Mouse (Mus musculus) frontal cortex, postnatal 10 days (tissue): ENCODE data around the gene Eif2b3.
A peak's percentile ranks its signal among the peaks of the same experiment; 100 is the strongest.

Source experiments
- DNase-seq, 2 experiments: peaks; one replicate each; pipeline ENCODE4 v3.0.0; 2022; ENCODE audit warnings: low spot score in 2 of 2, mixed read lengths in 1 of 2

Eif2b3 gene

DNA sequence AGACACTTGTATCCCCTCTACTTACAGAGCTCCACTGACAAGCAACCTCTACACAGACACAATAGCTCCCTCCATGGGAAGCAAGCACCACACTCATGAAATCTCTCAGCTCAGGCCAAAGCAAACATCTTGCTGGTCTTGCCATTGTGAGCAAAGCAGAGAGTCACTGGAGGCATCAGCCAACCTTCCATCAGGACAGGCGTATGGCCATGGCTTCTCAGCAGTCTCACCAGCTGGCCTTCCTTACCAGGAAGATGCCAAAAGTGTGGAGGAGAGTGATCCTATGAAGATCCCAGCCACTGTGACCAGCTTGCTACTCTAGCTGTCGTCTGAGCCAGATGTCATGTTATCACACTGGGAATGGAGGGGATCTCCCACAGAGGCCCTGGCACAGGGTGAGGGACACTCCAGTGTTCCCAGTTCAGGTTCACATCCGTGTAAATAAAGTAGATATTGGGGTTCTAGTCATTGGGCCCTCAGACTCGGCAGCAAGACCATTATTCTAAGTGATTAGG is 4.2 kb upstream of the Eif2b3 start:
- DNase-seq = no peak

DNA sequence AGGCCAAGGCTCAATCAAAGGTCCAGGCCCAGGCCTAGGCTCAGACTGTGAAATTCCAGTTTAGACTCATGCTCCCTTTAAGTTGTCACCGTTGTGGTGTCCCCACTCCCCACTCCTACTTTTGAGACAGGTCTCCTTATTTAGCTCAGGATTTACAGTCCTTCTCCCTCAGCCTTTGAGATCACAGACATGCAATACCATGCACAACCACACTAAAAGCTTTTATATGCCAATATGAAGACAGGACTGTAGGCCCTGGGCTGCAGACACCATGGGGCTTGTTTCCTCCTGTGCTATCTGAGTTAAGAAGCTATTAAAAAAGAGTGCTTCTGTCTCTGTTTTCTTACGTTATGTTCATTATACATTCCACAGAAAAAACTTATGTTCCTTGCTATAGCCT is 1.5 kb upstream of the Eif2b3 start:
- no peak for DNase-seq

DNA sequence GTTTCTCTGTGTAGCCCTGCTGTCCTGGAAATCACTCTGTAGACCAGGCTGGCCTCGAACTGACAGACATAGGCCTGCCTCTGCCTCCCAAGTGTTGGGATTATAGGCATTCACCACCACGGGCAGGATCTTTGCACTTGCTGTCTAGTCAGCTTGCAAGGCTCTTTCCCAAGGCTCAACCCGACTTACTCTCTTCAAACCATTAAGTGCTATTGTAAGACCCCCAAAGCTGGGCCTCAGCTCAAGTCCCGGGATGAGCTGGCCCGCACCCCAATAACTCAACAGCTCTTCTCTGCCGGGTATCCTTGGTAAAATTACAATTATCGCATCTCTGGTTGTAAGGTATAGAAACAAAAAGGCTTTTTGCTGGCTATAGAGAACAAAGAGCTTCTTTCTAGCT is 875 bp upstream of the Eif2b3 start:
- no peak for DNase-seq

DNA sequence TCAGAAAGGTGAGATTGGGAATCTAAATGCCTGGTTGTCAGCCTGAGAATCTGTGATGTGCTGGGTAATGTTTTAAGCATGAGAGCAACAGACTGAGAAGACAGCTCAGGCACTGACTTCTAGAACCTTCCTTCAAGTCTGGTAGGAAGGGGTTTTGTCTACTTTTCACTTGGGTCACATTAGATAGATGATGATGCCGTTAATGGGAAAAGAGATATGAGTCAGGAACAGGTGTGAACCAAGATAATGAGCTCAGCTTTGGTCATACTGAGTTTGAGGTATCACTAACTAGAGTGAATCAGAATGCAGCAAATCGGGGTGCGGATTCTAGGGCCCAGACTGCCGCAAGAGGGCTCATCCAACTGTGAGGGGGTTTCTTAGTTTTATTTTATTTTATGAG is 4.3 kb downstream of the Eif2b3 start:
- DNase-seq = no peak

DNA sequence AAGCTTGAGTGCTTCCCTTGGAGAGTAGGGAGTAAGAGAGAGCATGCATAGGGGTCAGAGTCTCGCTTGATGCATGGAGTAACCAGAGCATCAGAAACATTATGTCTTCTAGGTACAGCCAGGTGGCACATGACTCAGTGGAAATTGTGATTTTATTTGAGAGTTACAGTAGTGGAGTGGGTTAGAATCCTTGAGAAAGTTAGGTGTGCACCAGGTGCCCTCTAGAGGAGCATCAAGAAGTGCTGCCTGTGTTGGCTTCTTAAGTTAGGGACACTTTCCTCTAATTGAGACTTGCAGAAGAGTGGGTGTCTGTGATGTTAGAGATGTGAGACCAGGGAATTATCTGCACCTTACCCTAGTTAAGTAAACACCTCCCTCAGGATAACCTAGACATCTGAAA is 11.9 kb downstream of the Eif2b3 start:
- no peak for DNase-seq

DNA sequence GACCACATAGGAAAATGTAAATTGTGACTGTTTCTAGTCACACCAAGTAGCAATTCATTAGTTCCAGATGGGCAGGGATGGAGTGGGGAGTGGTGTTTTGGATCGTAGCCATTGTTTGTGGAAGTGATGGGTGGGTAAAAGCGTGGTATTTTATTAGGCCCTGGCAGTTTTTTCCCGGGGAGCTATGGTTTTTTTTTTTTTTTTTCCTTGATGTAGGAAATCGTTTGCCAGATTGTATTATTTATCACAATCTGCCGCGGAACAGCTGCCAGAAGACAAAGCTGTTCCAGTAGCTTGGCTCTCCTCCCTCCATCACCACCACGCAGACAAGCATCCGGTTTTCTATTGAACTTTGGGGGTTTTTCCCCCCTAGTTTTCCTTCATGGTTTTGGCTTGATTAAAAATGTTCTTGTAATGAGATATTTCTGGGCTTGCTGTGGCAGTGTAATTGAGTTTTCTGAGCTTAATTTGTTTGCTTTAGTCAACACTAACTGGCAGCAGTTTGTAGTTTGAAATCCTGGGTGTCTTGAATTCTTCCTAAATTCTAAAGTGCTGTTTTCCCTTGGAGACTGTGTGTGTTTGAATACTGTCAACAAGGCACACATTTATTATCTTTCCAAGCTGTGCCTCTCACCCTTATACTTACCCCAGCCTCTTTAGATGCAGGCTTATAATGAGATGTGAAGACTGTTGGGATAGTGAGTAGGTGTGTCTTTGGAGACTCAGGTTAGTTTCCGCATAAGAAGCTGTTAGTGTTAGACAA is 20.9 kb downstream of the Eif2b3 start:
- DNase-seq = peak in 1 of 2 experiments; percentile 21

DNA sequence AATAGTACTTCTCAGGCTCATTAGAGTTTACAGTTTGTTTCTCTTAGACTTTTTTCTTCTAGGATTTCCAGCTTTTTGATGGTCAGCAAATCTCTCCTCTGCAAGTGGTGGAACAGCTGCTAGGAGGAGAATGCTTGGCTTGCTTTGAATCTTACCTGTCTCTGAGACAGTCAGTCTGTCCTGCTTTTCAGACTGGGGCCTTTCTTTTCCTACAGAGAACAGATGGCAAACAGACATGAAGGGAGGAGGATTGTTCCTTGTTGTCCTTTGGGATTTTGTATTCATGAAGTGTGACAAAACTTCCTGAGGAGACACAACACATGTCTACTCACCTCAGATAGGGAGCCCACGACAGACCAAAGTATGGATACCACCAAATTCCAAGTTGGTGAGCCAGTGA is 21.6 kb downstream of the Eif2b3 start:
- DNase-seq = no peak

DNA sequence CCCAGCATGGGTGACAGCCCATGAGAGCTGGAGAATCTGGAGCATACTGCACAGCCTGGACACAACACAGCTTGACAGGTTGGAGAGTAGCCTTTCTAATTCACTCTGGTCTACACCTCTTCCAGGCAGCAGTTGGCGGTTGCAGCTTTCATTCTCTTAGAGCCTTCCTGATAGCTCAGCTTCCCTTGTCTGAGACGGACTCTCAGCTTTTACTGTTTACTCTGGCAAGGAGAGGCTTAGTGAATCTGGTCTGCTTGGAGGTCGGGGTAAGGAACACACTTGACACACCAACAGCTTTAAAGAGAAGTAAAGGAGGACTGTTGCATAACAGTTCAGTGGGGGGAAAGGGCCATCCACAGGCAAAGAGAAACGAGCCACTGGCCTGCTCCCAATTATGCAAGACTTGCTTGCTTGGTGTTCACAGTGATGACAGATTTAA is 22.1 kb downstream of the Eif2b3 start:
- no peak for DNase-seq

DNA sequence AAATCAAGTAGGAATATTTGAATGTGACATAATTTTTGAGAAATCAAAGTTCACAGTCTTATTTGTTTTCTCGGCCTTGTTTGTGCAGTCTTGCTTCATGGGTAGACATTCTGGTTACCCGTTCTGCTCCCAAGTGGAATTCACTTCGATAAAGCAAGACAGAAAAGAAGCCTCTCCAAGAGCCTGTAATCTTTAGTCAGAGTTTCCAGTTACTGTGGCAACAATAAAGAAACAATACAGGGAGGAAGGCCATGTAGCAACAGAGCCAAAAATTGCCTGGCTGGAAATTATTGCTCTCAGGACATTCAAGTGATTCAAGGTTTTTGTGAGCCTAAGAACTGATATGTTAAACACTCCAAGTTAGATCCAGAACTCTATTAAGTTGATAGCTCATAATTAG is 29.6 kb downstream of the Eif2b3 start:
- DNase-seq = no peak

DNA sequence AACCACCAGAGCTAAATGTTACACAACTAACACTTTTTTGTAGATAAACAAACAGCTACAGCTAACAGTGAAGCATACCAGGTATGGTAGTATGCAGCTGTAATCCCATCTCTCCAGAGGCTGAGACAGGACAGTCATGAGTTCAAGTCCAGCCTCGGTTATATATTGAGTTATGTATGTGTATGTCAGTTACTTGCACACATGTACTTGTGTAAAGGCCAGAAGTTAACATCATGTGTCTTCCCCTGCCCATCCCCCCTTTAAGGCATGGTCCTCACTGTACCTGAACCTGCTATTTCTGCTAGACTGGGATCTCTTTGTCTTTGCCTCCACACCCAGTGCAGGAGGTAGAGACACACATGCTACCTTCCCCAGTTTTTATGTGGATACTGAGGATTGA is 30.3 kb downstream of the Eif2b3 start:
- no peak for DNase-seq

DNA sequence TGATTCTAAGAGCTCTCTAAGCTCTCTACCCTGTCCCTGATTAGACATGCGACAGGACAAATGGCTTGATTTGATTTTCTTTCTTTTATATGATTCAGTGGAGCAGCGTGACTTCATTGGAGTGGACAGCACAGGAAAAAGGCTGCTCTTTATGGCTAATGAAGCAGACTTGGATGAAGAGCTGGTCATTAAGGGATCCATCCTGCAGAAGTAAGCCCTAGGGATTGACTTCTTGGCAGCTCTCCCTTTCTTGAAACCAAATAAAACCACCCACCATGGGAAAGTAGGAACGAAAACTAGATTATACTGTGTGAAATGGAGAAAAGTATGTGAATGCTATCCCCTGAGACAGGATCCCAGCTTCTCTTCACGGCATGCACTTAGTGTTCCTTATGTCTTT is 33.4 kb downstream of the Eif2b3 start:
- DNase-seq = no peak

DNA sequence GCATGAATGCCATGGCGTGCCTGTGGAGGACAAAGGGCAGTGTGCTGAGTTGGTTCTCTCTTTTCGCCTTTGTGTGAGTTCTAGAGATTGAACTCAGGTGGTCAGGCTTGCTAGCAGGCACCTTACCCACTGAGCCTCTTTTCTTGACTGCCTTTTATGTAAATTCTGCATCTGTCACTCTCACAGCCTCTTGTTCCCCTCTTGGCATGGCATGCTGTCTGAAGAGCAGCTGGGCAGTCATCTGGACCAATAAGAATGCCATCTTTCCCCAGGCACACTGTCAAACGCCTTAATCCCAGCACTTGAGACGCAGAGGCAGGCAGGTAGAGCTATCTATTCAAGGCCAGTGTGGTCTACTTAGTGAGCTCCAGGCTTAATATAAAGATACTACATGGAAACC is 34.8 kb downstream of the Eif2b3 start:
- no peak for DNase-seq

DNA sequence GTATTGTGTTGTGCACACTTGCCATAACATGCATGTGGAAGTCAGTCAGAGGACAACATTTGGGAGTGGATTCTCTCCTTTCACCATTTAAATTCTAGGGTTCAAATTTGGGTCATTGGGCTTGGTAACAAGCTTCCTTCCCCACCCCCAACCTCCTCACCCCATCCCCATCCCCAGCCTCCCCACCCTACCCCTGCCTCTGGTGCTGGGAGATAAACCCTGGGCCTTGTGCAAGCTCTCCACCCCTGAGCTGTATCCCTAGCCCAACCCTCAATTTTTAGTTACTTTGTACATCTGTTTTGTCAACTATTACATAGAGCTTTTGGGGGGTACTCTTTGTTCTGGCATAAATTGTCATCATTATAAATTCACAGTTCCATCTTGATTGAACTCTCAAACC is 36.9 kb downstream of the Eif2b3 start:
- DNase-seq = no peak

DNA sequence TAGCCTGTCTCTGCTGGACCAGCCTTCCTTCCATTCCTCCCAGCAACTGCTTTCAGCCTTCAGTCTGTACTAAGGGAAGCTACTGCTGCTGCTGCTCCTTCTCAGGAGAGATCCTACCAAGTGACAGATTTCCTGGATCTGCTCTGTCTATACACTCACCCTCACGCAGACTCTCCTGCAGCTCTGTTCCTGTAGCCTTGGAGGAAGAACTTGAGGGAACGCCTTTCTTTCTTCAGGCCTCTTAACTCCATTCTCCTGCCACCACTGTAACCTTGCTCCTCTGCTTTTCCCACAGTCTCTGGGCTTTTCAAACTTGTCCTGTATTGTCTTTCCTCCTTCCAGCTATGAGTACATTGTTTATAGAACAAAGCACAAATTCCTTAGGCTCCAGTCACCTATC is 37.3 kb downstream of the Eif2b3 start:
- no peak for DNase-seq

DNA sequence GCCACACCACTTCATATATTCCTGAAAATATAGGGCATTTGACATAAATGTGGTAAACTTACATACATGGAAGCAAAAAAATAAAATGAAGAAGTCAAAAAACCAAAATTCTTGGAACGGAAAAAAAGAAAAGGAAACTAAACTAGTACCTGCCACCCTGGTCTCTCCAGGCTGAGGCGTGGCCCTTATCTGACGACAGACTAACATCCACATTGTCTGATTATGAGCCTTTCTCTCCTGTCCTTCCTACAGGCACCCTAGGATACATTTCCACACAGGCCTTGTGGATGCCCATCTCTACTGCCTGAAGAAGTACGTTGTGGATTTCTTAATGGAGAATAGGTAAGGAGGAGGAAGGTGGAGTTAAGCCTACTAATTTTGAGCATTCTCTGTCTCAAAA is 39.3 kb downstream of the Eif2b3 start:
- DNase-seq = no peak

DNA sequence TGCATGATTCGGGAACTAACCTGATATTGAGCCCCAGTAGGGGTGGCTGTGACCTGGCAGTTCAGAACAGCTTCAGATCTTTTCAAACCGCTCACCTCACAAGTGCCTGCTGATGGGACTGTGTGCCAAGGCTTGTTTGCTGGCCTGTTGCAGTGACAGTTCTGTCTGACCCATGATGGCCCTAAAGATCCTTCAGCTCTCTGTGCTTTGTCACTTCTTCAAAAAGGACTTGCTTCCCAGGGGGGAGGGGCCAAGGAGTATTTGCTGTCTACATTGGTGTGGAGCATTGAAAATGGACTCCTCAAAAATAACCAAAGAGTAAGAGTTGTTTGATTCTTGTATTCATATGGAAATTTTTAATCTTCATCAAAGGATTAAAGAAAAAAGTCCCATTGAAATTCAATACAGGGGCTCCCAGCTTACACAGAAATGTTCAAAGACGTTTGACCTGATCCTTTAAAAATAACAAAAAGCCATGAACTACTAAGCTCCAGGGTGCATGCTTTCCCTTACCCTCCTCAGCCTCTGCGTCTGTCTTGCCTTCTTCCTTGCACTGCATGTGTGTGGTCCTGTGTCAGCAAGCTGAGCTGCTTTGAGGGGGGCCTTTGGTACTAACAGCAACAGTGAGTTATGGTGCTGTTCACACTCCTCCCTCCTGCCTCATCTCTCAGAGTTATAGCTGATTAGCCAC is 43.6 kb downstream of the Eif2b3 start:
- no peak for DNase-seq

DNA sequence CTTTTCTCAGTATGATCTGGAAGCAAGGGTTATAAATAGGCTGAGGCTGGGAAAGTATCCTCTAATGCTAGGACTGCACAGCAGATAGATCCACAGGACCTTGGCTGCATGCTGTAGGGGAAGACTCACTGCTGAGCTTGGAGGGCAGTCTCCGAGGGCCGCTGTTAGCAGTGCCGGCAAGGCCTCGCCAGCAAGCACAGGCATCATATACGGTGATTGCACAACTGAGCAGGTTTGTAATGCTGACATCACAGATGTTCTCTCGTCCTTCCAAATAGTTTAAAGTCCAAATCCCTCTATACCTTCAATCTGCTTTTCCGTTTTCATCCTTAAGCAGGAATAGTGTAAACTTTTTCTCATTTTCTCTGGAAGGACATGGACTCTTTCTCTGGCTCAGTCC is 48.8 kb downstream of the Eif2b3 start:
- no peak for DNase-seq

DNA sequence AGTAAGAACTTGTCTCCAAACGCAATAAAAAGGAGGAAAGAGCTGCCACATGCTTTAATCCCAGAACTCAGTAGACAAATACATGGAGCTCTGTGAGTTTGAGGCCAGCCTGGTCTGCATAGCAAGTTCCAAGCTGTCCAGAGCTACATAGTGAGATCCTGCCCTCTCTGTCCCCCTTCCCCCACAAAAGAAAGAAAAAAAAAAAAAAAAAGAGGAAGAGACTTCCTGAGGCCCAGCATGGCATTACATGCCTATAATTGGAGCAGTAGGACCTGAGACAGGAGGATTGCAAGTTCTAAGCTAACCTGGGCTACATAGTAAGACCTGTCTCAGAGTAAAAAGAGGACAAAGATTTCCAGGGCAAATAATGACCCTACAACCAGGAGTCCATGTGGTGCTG is 50.4 kb downstream of the Eif2b3 start:
- no peak for DNase-seq

DNA sequence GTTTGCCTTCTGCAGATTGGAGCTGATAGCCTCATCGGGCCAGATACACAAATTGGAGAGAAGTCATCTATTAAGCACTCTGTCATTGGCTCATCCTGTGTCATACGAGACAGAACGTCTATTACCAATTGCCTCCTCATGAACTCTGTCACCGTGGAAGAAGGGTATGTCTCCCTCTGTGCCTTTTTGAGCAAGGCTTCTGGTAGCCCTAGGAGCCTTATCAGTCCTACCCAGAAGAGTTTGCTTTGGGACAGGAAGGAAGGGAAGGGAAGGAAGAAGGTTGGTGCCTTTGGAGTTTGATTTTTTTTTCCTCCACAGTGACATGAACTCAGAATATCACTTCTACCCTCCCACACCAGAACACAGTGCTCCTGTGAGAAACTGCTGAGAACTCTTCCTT is 51.4 kb downstream of the Eif2b3 start:
- no peak for DNase-seq

DNA sequence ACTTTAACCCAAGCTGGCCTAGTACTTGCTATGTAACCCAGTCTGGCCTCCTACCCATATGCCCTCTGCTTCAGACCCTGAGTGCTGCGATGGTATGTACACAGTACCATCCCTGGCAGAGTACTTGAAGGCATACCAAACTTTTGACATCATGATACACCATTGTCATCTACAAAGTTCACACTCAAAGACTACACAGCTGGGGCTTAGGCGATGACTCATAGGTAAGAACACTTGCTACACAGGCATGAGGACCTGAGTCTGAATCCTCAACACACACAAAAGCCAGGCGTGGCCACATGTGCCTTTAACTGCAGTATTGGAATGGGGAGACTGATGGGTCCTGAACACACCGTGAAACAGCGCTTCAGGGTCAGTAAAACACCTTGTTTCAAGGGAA is 52.0 kb downstream of the Eif2b3 start:
- no peak for DNase-seq

DNA sequence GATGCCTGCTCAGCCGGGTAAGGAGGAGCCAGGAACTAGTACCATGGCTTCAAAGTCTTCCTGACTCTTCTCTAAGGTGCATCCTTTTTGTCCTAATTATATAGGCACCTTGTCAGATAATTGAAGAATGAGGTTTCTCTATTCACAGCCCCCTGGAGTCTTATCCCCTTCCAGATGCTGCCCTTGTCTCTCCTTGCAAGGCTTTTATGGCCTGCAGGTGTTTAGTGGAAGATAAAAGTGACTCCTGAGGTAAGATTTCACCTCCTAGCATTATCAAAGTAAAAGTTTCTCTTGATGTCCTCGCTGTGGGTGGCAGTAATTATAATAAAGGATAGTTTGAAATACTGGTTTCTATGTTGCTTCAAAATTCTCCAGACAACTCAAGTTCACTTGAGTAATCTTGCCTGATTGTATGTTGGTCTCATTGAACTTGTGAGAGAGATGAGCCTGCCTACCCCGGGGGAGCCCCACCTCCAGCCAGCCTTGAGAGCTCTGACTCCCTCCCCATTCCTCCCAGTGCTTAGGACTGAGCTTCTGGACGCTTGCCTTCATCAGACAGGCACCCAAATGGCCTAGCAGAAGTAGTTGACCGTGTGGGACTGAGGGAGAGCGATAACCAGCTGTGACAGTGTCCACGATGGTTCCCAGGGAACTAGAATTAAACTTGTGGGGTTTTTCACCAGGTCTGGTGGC is 68.9 kb downstream of the Eif2b3 start:
- DNase-seq = no peak

DNA sequence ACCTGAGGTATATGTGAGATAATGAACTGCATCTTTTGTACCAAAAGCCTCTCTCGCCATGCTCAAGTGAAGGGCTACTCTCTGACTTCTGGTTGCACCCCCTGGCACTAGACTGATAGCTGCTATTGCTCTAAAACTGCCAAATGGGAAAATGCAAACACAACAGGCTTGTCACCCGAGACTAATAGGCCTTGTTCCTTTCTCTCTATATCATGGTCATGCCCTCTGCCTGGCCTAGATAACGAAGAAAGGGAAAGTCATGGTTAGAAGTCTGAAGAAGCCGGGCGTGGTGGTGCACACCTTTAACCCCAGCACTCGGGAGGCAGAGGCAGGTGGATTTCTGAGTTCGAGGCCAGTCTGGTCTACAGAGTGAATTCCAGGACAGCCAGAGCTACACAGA is 71.4 kb downstream of the Eif2b3 start:
- no peak for DNase-seq
